Mouse (Mus musculus): ENCODE results near the gene Rfx1. TPM values are rescaled to one million over a fixed set of nuclear protein-coding genes. Genes with fewer than 3 reads are reported as not detected.

The Rfx1 gene
- polyA plus RNA-seq, 1 experiment, result 29.8 TPM

GRCm38 (mm10) chr8:84067911-84068310 is 1.3 kb downstream of the Rfx1 start:
- no peak for DNase-seq
- TF ChIP-seq POLR2A (IDR thresholded peaks at IDR 0.05; ENCODE audit: borderline replicate concordance, extremely low read depth, low read depth, low read length), result no peak
- TF ChIP-seq CTCF (IDR thresholded peaks at IDR 0.05; ENCODE audit: insufficient read depth, low read length), result no peak
- no peak overlapping the region for H3K4me3 ChIP-seq (replicated peaks; ENCODE audit: extremely low read depth, low read depth, low read length)
- H3K4me1 ChIP-seq (ENCODE audit: control insufficient read depth, insufficient read depth, low read length), result peaks cover 13% of the 10 kb centered on the region
- WGBS, result 78% methylated on average over 7 of the region's 7 CpGs

- TF ChIP-seq POLR2A (IDR thresholded peaks at IDR 0.05; ENCODE audit: borderline replicate concordance, extremely low read depth, low read depth, low read length) (no peak), CTCF (IDR thresholded peaks at IDR 0.05; ENCODE audit: insufficient read depth, low read length) (no peak)
- 27% methylated on average over 12 of the region's 12 CpGs for WGBS
Measured at GRCm38 (mm10) chr8:84068316-84069035, 1.8 kb downstream of the Rfx1 start.

GRCm38 (mm10) chr8:84069169-84069568 is 2.5 kb downstream of the Rfx1 start:
- no peak for TF ChIP-seq CTCF (IDR thresholded peaks at IDR 0.05; ENCODE audit: insufficient read depth, low read length)
- TF ChIP-seq POLR2A (IDR thresholded peaks at IDR 0.05; ENCODE audit: borderline replicate concordance, extremely low read depth, low read depth, low read length), result no peak
- no peak for DNase-seq
- 17% methylated on average over 1 of the region's 1 CpGs for whole genome bisulfite sequencing
- H3K4me3 ChIP-seq (replicated peaks; ENCODE audit: extremely low read depth, low read depth, low read length), result no peak overlapping the region
- H3K4me1 ChIP-seq (ENCODE audit: control insufficient read depth, insufficient read depth, low read length), result peaks cover 16% of the 10 kb centered on the region

More at GRCm38 (mm10) chr8:84068316-84069035, 1.8 kb downstream of the Rfx1 start:
- no peak for DNase-seq
- peaks cover 16% of the 10 kb centered on the region for H3K4me1 ChIP-seq (ENCODE audit: control insufficient read depth, insufficient read depth, low read length)
- H3K4me3 ChIP-seq (replicated peaks; ENCODE audit: extremely low read depth, low read depth, low read length), result no peak overlapping the region

DNA sequence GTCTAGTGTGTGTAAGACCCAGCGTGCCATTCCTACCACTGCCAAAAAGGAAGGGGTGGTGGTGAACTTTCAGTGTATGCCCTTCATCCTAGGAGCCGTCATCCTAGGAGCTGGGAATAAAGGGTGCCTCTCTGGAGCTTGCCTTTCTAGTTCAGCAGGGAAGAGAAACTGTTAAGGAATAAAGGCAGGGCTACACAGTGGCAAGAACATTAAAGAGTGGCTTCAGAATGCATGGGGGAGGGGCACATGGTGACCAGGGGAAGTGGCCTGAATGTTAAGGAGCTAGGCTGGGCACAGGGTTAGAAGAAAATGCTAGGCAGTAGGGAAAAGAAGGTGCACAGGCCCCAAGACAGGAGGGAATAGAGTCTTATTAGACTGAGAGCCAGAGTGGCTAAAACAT is 3.1 kb downstream of the Rfx1 start:
- Histone ChIP-seq H3K4me1 (ENCODE audit: control insufficient read depth, insufficient read depth, low read length) (peaks cover 16% of the 10 kb centered on the region), H3K4me3 (replicated peaks; ENCODE audit: extremely low read depth, low read depth, low read length) (no peak overlapping the region)
- TF ChIP-seq CTCF (IDR thresholded peaks at IDR 0.05; ENCODE audit: insufficient read depth, low read length) (no peak), POLR2A (IDR thresholded peaks at IDR 0.05; ENCODE audit: borderline replicate concordance, extremely low read depth, low read depth, low read length) (no peak)
- WGBS, result 59% methylated on average over 2 of the region's 2 CpGs
- no peak for DNase-seq

- Histone ChIP-seq H3K4me1 (ENCODE audit: control insufficient read depth, insufficient read depth, low read length) (peaks cover 16% of the 10 kb centered on the region), H3K4me3 (replicated peaks; ENCODE audit: extremely low read depth, low read depth, low read length) (no peak overlapping the region)
- TF ChIP-seq POLR2A (IDR thresholded peaks at IDR 0.05; ENCODE audit: borderline replicate concordance, extremely low read depth, low read depth, low read length) (no peak), CTCF (IDR thresholded peaks at IDR 0.05; ENCODE audit: insufficient read depth, low read length) (no peak)
- DNase-seq, result no peak
- 75% methylated on average over 5 of the region's 5 CpGs for WGBS
Measured at GRCm38 (mm10) chr8:84070241-84070640, 3.6 kb downstream of the Rfx1 start.

- TF ChIP-seq CTCF (IDR thresholded peaks at IDR 0.05; ENCODE audit: insufficient read depth, low read length) (no peak), POLR2A (IDR thresholded peaks at IDR 0.05; ENCODE audit: borderline replicate concordance, extremely low read depth, low read depth, low read length) (no peak)
- Histone ChIP-seq H3K4me1 (ENCODE audit: control insufficient read depth, insufficient read depth, low read length) (peaks cover 16% of the 10 kb centered on the region), H3K4me3 (replicated peaks; ENCODE audit: extremely low read depth, low read depth, low read length) (no peak overlapping the region)
- 59% methylated on average over 2 of the region's 2 CpGs for WGBS
- DNase-seq, result no peak
Measured at GRCm38 (mm10) chr8:84070667-84071066, 4.0 kb downstream of the Rfx1 start.

- DNase-seq, result no peak
- TF ChIP-seq POLR2A (IDR thresholded peaks at IDR 0.05; ENCODE audit: borderline replicate concordance, extremely low read depth, low read depth, low read length) (no peak), CTCF (IDR thresholded peaks at IDR 0.05; ENCODE audit: insufficient read depth, low read length) (no peak)
- WGBS, result 42% methylated on average over 3 of the region's 3 CpGs
- peaks cover 16% of the 10 kb centered on the region for H3K4me1 ChIP-seq (ENCODE audit: control insufficient read depth, insufficient read depth, low read length)
- no peak overlapping the region for H3K4me3 ChIP-seq (replicated peaks; ENCODE audit: extremely low read depth, low read depth, low read length)
Measured at GRCm38 (mm10) chr8:84071921-84072320, 5.3 kb downstream of the Rfx1 start.

DNA sequence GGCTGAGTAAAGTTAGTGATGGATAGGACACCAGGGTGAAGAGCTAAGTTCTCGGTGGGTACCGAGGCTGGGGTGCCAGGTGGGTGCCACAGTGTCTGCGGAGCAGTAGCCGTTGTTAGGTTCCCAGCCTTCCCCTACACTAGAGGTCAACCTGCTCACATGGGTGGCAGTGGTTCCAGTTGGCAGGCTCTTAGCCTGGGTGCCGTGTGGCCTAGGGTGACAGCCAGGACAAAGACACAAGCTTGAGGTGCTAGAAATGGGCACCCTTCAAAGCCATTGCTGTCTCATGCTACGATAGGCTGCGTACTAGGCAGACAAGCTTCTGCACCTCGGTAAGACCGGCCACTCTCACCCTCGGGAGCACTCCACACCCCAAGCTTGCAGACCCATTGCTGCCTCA is 5.7 kb downstream of the Rfx1 start:
- Histone ChIP-seq H3K4me3 (replicated peaks; ENCODE audit: extremely low read depth, low read depth, low read length) (no peak overlapping the region), H3K4me1 (ENCODE audit: control insufficient read depth, insufficient read depth, low read length) (peaks cover 16% of the 10 kb centered on the region)
- no peak for DNase-seq
- WGBS, result 88% methylated on average over 10 of the region's 10 CpGs
- TF ChIP-seq POLR2A (IDR thresholded peaks at IDR 0.05; ENCODE audit: borderline replicate concordance, extremely low read depth, low read depth, low read length) (no peak), CTCF (IDR thresholded peaks at IDR 0.05; ENCODE audit: insufficient read depth, low read length) (no peak)

- WGBS, result 68% methylated on average over 10 of the region's 10 CpGs
- no peak overlapping the region for H3K4me3 ChIP-seq (replicated peaks; ENCODE audit: extremely low read depth, low read depth, low read length)
- no peak for TF ChIP-seq POLR2A (IDR thresholded peaks at IDR 0.05; ENCODE audit: borderline replicate concordance, extremely low read depth, low read depth, low read length)
- no peak for TF ChIP-seq CTCF (IDR thresholded peaks at IDR 0.05; ENCODE audit: insufficient read depth, low read length)
- no peak for DNase-seq
- H3K4me1 ChIP-seq (ENCODE audit: control insufficient read depth, insufficient read depth, low read length), result peaks cover 14% of the 10 kb centered on the region
Measured at GRCm38 (mm10) chr8:84073230-84073976, 6.8 kb downstream of the Rfx1 start.
